Mouse (Mus musculus): ENCODE measurements around the gene Pdzd2. TPM values are rescaled to one million over a fixed set of nuclear protein-coding genes. Genes with fewer than 3 reads are reported as not detected.

The Pdzd2 gene
- polyA plus RNA-seq, 1 experiment from 2014 or later, result 6.3 TPM

DNA sequence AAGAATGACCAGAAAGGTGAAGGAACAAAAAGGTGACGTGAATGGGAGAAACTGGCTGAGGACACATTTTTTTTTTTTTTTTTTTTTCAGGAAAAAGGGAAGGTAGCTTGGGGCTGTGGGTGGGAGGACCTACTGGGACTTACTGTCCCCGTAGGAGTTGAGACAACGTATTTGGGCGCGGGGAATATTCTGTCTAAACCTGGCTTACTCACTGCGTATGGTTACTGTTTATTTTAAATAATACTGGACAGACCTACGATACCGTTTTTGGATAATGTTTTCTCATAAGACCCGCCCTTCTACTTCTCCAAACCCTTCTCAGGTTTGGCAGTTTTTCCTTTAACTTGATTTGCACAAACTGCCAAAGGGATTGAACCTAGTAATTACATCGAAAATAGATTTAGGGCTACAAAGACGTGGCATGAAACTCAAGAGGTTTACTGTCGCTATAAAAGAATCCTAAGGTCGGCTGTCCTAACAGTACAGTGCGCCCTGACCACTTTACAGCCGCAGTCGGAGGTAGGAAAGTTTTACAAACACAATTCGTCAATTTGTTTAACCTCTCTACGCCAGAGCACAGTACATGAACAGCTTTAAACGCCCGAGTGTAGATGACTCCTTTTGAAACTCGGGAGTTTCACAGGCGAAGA lies 419.2 kb downstream of the Pdzd2 start:
- DNase-seq (ENCODE audit: low spot score), result no peak

- no peak for DNase-seq (ENCODE audit: low spot score)
Observed at GRCm38 (mm10) chr15:12319889-12320288, 419.8 kb downstream of the Pdzd2 start.

GRCm38 (mm10) chr15:12318451-12318850 lies 421.3 kb downstream of the Pdzd2 start:
- DNase-seq (ENCODE audit: low spot score), result no peak

DNA sequence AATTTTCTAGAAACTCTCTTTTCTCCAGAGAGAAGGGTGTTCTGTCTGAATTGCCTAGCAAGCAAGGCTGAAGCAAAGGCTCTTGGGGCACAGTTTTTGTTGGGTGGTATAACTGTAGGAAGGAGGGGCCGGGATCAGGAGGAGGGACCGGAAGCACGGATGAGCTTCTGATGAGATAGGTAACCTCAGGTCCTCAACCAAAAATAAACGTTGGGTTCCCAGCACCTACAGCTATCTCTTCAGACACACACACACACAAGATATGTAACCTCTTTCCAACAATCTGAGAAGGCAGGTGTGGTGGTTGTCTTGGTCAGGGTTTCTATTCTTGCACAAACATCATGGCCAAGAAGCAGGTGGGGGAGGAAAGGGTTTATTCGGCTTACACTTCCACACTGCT lies 422.4 kb downstream of the Pdzd2 start:
- no peak for DNase-seq (ENCODE audit: low spot score)

DNA sequence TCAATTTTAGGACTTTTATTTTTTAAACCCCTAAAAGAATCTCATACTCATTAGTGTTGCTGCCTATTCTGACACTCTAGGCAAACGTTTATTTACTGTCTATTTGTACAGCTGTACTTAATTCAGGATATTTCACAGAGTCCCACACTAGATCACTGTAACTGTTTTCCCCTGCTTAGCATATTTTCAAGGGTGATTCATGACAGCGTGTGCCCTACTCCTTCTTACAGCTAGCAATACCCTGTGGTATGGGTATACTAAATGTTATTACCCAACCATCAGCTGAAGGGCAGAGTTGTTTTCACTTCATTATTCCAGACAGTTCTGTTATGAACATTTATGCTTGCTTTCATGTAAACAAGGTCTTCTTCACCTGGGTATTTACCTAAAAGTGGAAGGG lies 423.7 kb downstream of the Pdzd2 start:
- DNase-seq (ENCODE audit: low spot score), result no peak

GRCm38 (mm10) chr15:12314584-12314983 lies 425.1 kb downstream of the Pdzd2 start:
- DNase-seq (ENCODE audit: low spot score), result no peak

DNA sequence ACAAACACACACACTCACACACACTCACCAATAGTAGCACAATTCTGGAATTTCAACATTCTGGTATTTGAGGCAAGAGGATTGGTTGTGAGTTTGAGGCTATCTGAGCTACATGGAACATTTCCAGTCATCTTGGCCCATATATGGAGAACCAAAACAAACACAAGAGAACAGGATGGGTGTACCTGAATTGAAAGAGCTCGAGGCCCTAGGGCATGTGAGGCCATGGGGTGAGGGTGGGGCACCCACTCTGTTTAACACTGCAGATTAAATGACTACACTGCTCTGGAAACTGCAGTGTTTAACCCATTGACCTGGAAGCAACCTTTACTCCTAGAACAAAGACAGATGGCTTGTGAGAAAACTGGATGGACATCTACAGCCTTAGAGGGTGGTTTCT lies 426.5 kb downstream of the Pdzd2 start:
- DNase-seq (ENCODE audit: low spot score), result no peak

DNA sequence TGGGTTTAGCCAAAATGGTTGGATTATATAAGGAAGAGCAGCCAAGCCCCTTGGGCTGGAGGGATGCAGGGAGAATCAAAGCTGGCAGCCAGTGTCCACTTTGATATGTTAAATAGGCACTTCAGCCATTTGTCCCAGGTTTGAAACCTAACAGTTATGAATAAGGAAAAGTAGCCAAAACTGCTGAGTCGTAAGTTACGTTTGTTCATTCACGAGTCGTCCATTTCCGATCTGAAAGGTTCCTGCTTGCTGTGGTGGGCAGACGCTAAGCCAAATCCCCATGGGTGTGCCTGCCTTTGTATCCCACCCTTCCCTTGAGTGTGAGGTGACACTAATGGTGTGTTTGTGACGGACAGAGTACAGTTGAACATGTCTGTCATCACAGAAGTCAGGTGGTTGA lies 428.3 kb downstream of the Pdzd2 start:
- DNase-seq (ENCODE audit: low spot score), result no peak

GRCm38 (mm10) chr15:12310676-12311075 lies 429.0 kb downstream of the Pdzd2 start:
- DNase-seq (ENCODE audit: low spot score), result no peak

Small RNA genes within 50 kb of the gene (microRNA-seq; reads per million reads assigned to microRNA genes)
- gene Gm24135 (ENCODE audit: borderline number of aligned reads), result not detected
- gene Gm24302 (ENCODE audit: borderline number of aligned reads), result not detected

Other genes starting within 250 kb of the Pdzd2 start
- 25.3 and 29.6 TPM in 2 replicates for gene 6030458C11Rik, start 84.7 kb upstream of the Pdzd2 start, polyA plus RNA-seq (2015; fragmentation: Nextera tagmentation; extraction: Ambion mirVana)
- 15.4 and 18.8 TPM in 2 replicates for gene Drosha, start 84.9 kb upstream of the Pdzd2 start, polyA plus RNA-seq (2015; fragmentation: Nextera tagmentation; extraction: Ambion mirVana)